Mouse (Mus musculus) colon, adult 2 months (tissue): ENCODE results near the gene Bhlhb9. TPM values are rescaled to one million over a fixed set of nuclear protein-coding genes. Genes with fewer than 3 reads are reported as not detected.

Source experiments
- polyA plus RNA-seq: library from polyadenylated mRNA; depleted of rRNA; stranded (reverse); fragments of >200 nt; gene quantifications from 2 replicates; pipeline ENCODE4 v1.2.3, GENCODE M21; 2012; rRNA removed

The Bhlhb9 gene
- 1.1 and 1.3 TPM in 2 replicates for polyA plus RNA-seq

DNA sequence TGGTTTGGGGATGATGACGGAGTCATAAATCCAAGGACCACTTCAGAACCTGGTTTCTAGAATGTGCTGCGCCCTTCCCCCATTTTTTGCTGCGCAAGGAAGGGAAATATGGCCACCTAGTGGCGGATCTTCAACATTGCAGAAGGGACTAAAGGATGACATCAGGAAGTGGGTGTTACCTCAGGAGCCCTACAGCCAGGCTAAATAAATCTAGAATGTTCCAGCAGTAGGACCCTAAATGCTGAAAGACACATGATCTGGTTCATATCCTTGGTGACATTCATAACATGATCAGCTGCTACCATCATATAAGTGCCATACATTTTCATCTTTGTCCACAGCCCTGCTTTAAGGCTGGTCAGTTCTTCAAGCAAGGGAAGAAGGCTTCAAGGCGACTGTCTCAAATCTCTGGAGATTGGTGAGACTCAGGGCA is at the start of gene Bhlhb9:
Gene Bhlhb9, plus strand, starts transcription at position 383 of the 433 bp plus-strand sequence.

DNA sequence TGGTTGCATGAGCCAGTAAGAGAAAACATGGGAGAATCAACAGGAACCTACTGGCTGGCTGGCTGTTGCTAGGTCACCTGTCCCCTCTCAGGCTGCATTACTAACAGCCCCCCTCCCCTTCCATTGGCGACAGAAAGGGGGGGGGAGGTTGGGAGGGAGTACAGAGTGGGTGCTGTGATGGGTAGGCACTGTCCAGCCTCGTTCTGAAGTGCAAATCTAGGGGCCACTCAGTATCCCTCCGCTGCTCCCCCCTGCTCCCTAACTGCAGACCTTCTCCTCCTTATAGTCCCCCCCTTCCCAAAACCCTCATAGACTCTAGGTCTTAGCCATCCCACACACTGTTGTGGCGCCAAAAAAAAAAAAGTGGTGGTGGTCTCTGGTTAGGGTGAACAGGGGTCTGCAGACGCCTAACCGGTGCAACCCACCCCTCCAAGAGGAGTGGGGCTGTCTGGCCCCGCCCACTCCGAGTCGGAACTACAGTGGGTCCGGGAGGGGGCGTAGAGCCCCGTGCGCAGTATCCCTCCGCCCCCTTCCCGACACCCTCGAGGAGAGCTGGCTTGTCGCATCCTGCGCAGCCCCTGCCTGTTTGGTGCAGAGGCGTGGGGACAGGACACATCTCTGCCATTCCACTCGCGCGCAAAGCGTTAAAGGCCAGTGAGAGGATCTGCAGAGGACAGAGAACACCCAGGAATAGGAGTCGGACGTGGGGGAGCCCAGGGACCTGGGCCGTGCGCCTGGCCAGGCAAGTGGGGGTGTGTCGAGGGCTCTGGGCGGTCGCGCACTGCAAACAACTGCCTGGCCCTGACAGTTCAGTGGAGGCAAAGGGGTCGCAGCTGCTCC is 41.3 kb downstream of the Bhlhb9 start, which contains the start of gene Gprasp2:
Gene Gprasp2, plus strand, starts transcription at position 514 of the 840 bp plus-strand sequence.

Other genes with a start within 250 kb of the Bhlhb9 start
- 0.34 and 0.45 TPM in 2 replicates for gene Nxf7, start 198.8 kb upstream of the Bhlhb9 start, polyA plus RNA-seq
- gene Prame, start 169.9 kb upstream of the Bhlhb9 start, polyA plus RNA-seq, result not detected in 2 replicates
- not detected in 2 replicates for gene Tcp11x2, start 103.8 kb upstream of the Bhlhb9 start, polyA plus RNA-seq
- gene Tmsb15a, start 72.3 kb upstream of the Bhlhb9 start, polyA plus RNA-seq, result not detected in 2 replicates
- gene Armcx5, start 54.9 kb upstream of the Bhlhb9 start, polyA plus RNA-seq, result 0.41 and 0.49 TPM in 2 replicates
- gene Gprasp1, start 54.9 kb upstream of the Bhlhb9 start, polyA plus RNA-seq, result 7.2 and 10.2 TPM in 2 replicates
- 1.0 and 1.1 TPM in 2 replicates for gene Gprasp2, start 41.4 kb downstream of the Bhlhb9 start, polyA plus RNA-seq
- gene Arxes2, start 196.2 kb downstream of the Bhlhb9 start, polyA plus RNA-seq, result 1.7 and 2.3 TPM in 2 replicates
- 0.49 and 1.1 TPM in 2 replicates for gene Arxes1, start 235.8 kb downstream of the Bhlhb9 start, polyA plus RNA-seq